Mouse (Mus musculus) c-Kit-positive CD71-positive TER-119-negative erythroid progenitor cells, embryonic 14.5 days (primary cell): ENCODE results near the gene Rmi2.
A peak's percentile ranks its signal among the peaks of the same experiment; 100 is the strongest.

ENCODE experiments used
- DNase-seq: peaks from one replicate; pipeline ENCODE4 v3.0.0-alpha.2; 2013; ENCODE audit warnings: low read depth

Gene Rmi2

DNA sequence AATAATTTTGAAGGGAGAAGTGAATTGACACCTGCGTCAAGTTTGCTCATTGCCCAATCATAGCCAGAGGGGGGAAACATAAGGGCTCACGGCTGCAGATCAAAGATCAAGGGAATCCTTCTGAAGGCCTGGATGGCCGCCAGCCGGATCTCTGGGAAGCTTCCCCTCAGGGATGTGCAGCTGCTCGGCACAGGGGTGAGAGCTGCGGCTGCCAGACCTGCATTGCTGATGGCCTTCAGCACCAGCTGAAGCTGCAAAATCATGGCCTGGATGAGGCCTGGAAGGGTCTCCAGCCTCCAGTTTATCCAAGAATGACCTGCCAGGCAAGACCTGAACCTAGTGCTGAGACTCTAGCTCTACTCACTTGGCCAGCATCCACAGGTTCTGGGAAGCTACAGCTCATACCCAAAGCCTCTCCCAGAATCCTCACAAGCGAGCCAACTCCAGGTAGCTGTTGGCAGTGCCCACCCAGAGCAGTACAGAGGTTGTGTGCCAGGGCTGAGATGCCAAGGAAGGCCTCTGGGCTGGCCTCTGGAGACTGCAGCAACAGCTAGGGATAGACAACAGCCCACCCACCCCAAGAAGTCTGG is 90.8 kb downstream of the Rmi2 start:
- DNase-seq: no peak

DNA sequence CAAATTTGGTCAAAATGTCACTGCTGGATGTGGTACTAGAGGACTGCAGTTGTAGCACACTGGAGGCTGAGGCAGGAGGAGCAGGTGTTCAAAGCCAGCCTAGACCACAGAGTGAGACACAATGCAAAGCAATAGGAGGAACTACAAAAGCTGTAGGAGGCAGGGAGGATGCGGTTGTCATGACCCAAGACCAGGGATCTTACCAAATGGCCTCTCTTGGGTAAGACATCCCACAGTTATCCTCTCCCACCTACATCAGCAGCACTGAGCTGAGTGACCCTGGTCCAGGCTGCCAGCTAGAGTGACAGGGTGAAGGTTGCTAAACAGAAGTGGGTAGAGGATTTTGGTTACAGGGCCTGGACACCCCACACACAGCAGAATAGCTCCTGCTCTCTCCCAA is 92.2 kb downstream of the Rmi2 start:
- no peak for DNase-seq

DNA sequence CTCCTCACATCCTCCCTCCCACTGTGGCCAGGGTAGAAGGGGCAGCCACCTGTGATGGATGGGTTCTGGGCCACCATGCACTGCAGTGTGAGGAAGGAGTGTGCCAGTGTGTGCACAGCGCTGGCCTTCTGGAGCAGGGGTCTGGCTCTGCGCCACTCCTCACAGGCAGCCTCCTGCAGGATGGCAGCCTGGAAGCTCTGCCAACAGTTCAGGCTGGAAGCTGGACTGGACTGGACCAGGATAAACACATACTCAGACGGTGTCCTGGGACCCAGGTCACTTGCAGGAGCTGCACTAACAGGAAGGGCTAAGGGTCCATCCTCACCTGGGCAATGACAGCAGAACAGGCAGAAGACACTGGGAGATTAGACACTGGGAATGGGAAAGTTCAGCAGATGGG is 98.5 kb downstream of the Rmi2 start:
- DNase-seq: no peak

DNA sequence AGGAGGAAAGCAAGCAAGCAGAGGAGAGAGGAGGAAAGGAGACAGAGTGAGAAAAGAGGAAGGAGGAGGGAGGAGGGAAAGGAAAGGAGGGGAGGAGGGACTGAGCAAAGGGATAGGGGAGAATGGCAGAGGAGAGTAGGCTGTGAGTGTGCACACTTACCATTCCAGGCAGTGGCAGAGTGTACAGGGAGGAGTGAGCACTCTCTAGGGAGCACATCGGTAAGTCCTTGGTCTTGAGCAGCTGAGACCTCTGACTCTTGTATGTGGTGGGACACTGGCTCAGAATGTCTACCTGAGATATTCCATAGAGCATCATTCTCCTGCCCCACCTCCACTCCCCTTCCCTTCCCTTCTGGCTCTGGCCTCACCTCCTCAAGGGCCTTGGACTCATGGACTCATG is 99.2 kb downstream of the Rmi2 start:
- DNase-seq: no peak

DNA sequence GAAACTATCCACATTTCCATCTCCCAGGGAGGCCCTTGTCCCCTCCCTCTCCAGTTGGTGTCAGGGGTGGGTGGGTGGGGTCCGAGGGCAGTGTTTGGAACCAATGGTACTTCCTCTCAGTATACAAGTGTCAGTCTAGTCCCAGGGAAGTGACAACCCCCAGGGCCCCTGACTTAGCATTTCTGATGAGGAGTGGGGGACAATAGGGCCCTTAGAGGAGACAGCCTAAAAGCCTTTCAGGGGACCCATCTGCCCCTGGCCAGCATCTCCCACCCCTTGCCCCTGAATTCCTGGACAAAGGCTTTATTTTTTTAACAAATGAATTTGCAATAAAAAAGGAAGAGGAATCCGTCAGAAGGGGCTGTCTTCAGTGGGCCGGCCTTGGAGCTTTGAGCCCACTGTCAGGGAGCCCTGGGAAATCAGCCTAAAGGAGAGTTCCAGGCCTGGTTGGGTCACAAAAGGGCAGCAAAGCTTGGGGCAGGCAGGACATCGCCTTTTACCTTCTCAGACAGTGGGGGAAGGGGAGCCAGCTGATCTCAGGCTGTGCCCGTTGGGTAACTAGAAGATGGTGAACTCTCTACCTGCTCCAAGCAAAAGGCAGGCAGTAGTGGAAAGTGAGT is 102.0 kb downstream of the Rmi2 start:
- no peak for DNase-seq

GRCm38 (mm10) chr16:10937497-10937896 is 102.6 kb downstream of the Rmi2 start:
- no peak for DNase-seq

GRCm38 (mm10) chr16:10939932-10940331 is 105.1 kb downstream of the Rmi2 start:
- DNase-seq: no peak

- DNase-seq: peak; percentile 13
Observed at GRCm38 (mm10) chr16:10940661-10941060, 105.8 kb downstream of the Rmi2 start.
